Mouse (Mus musculus) ZHBTc4 (cell line): ENCODE results near the gene Mpeg1.

Experiments
- DNase-seq: peaks from one replicate; pipeline ENCODE4 v3.0.0-alpha.2; 2011; ENCODE audit warnings: low read depth, low spot score

The Mpeg1 gene

DNA sequence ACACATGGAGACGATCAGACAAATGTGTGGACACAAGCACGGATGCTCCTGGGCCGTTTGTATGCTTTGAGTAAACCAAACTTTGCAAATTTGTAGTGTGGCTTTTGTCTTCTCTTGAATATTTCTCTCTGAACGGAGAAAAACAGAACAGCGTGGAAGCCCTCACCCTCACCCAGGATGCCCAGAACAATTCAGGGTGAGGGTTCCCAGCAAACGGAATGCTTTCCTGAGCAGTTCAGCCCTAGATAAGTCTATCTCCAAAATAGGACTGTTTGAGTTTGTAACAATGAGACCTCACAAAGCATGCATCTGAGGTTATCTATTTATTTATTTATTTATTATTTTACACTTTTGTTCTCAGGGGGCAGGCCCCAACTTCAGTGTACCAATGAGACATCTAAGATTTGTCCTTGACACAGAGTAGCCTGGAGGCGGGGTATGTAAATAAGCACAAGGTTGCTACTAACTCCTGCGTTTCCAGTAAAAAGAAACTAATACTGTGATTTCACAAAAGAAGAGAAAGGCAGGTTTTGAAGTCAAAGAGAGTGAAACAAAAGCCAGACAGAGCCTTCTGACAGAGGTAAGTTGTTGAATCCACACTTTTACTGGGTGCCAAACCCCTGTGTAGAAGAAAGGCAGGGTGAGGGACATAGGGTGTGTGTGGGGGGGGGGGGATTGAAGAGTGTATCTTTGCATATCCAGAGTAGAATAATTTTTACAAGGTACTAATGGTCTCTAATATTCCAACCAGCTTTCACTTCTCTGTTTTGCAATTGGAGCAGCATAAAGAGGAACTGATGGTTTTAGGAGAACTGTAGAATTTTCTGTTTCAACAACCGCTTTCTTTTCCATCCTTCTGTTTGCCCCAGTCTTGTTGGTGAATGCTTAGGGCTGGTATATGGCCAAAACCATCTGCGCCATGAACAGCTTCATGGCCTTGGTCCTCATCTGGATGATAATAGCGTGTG lies at the start of gene Mpeg1:
Mpeg1 (plus strand) TSS at position 498 of the 968 bp plus-strand sequence.
- DNase-seq: no peak

GRCm38 (mm10) chr19:12413737-12414136 lies 46.8 kb upstream of the Mpeg1 start:
- no peak for DNase-seq

DNA sequence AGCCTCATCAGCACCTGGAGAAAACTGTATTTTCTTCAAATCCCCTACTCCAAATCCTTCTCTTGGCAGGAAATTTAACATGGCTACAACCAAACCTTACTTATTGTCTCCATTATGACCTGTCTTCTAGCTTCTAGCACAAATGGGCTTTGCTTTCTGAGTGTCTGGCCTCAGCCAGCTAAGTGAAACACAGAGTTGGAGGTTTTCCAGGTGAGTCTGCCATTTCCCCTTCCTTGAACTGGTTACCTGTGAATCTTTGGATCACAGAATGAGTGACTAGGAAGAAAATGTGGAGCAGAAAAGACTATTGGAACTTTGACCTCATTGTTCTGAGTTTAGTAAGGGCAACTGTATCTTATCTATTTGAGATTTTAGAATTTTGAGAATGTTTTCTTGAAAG lies 43.2 kb upstream of the Mpeg1 start, which contains the start of gene Olfr1441:
Olfr1441 (plus strand) TSS at position 73 of the 400 bp plus-strand sequence.
- no peak for DNase-seq

- no peak for DNase-seq
These were observed 42.3 kb upstream of the Mpeg1 start for GRCm38 (mm10) chr19:12418312-12418711.

DNA sequence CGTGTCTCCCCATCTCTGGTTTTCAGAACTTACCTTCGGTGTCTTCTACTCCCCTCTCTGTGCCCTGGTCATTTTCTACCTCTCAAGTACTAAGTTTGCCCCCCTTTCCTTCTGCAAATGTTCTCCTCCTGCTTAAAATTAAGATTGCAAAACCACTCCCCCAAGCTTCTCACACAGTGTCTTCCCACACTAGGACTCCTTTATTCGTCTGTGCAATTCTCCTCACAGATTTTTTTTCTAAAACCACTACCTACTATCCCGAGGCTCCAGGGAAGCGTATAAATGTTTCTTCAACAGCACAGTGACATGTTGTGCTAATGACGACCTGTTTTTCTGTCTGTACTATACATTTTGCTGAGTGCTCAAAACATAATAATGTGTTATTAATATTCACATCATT lies 40.0 kb upstream of the Mpeg1 start:
- no peak for DNase-seq

DNA sequence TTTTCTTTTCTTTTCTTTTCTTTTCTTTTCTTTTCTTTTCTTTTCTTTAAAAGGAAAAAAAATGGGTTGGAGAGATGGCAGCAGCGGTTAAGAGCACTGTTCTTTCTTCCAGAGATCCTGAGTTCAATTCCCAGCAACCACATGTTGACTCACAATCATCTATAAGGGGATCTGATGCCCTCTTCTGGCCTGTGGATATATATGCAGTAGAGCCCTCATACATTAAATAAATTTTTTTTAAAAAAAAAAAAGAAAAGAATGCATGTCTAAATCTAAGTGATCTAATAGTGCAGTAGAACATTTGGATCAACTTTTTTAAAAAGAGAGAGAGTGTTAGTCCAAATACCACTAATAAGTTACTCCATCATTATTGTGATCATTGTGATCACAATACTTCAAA lies 38.9 kb upstream of the Mpeg1 start:
- DNase-seq: peak; percentile 12

DNA sequence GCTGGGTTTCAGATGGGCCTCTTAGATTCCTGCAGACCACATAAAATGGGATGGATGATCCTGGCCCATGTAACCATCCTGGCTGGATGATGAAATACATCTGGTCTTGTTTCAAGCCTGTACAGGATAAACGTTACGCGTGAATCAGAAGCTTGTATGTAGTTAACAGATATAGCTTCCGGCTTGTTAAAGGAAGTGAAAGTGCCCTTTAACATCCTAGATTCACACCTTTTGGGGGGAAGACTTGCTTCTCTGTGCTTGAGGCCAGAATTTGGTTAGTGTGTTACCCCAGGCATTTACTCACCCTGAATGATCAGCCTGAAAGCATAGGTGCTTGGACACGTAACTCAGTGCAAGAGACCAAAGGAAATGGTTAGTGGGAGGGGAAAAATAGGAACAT lies 33.5 kb upstream of the Mpeg1 start:
- DNase-seq: no peak

- DNase-seq: no peak
These were observed 33.0 kb upstream of the Mpeg1 start, which contains the start of gene Pfpl for GRCm38 (mm10) chr19:12427605-12428004. Gene Pfpl (plus strand): TSS chr19:12427905.

GRCm38 (mm10) chr19:12433033-12433432 lies 27.5 kb upstream of the Mpeg1 start:
- peak; percentile 59 for DNase-seq

DNA sequence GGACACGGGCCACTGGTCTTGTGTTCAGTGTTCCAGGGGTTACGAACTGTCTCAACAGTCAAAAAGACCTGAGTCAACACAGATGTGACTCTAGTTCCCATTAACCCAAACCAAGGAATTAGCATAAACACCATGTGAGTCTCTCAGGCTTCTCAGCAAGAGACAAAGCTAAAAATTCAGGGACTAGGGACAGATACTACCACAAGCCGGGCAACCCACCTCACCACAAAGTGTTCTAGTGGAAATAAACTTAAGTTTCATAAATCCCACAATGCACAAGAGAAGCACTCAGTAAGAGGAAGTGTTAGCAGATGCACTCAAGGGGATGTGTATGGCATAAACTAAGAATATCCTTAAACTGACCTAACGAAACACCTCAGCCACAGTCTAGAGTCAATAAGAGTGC lies 25.6 kb upstream of the Mpeg1 start:
- no peak for DNase-seq

- no peak for DNase-seq
These were observed 24.6 kb upstream of the Mpeg1 start for GRCm38 (mm10) chr19:12435750-12436524.

DNA sequence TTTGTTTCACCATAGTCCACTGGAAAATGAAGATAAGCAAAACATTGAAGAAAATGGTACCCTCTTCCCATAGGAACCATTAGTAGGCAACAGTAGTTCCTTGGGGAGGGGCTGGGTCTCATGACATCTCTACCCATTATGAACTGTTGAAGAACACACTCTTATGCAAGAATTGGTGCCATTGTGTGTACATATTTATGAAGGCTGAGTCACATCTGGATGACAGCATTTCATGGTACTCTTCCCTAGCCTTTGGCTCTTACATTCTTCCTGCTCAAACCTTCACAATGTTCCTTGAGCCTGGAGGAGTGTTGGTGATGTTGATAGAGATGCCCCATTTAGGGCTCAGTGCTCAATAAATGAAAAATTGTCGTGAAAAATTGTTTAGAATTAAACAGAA lies 21.0 kb upstream of the Mpeg1 start:
- DNase-seq: no peak

DNA sequence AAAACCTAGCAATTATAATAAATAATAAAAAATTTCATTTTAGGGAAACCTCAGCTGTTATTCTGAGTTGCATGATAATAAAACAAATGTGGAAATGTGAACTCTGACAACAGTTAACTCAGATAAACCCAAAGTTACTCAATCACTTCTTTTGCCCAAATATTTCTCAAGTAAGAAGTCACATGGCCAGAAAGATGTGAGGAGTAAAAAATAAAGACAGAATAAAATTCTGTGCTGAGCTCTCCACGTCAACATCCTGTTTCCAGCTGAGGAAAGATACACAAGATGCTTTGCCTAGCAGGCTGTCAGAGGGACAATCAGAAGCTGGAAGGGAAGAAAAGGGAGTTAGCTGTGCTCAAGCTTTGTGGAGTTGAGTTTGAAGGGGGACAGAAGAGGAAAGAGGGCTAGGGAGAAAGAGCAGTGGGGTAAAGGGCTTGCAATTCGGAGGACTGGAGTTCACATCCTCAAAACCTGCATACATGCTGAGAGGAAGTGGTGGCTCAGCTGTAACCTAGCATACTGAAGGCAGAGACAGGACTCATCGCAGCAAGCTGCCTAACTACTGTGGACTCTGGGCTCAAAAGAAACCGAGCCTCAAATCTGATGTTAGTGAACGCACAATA lies 20.4 kb upstream of the Mpeg1 start:
- DNase-seq: no peak

- DNase-seq: no peak
These were observed 18.0 kb upstream of the Mpeg1 start for GRCm38 (mm10) chr19:12442560-12442959.

GRCm38 (mm10) chr19:12445014-12445413 lies 15.6 kb upstream of the Mpeg1 start:
- DNase-seq: no peak

DNA sequence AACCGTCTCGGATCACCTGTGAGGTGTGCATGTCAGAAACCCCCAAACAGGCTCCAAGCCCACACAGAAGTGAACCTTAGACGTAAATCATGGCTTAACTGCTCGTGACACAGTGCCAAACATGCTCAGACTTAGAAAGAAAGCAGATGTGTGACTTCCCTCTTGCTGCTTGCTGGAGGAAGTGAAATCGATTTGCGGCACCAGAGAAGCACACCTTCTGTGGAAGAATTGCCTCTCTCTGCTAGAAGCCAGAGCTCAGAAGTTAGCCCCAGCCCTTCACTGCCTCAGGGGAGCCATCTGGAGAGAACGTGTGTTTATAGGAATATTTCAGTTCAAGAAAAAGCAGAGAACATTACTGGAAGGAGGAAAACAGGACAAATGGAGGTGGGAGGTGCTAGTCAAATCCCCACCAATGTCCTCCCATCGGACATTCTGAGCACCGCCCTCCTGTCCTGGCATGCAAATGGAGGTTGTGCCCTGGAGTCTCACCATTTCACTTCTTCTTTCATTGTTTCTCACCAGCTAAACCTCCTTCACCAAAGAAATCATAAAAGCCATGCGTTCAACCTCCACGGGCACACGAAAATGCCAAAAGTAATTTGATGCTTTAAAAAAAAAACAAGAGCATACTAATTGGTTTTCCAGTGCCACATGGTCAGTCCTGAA lies 3.0 kb upstream of the Mpeg1 start:
- DNase-seq: no peak

GRCm38 (mm10) chr19:12459516-12459915 lies 1.1 kb upstream of the Mpeg1 start:
- no peak for DNase-seq

- DNase-seq: no peak
These were observed 2.5 kb downstream of the Mpeg1 start for GRCm38 (mm10) chr19:12462851-12463721.

GRCm38 (mm10) chr19:12463722-12464035 lies 3.1 kb downstream of the Mpeg1 start:
- peak; percentile 54 for DNase-seq

GRCm38 (mm10) chr19:12464127-12464526 lies 3.5 kb downstream of the Mpeg1 start:
- peak; percentile 16 for DNase-seq

GRCm38 (mm10) chr19:12464674-12465073 lies 4.1 kb downstream of the Mpeg1 start:
- no peak for DNase-seq
